46 mouse cellular contexts compared by ENCODE assay signal in the genomic region with DNA sequence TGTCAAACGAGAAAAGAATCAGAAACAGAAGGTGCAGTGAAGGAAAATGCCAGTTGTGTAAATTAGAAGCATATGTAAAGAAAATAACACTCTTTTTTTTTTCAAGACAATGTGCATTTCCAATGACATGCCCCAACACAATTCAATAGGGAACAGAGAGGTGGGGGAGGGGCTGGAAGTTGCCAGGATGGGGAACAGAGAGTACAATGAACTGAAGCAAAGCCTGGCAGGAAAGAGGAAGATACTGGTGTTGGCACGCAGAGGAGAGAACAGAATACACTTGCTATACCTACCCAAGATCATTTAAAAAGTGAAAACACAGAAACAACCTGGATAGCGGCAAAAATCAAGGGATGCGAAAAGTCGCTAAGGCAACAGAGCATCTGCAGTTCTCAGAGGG. TPM values are rescaled to one million over a fixed set of nuclear protein-coding genes. Genes with fewer than 3 reads are reported as not detected.
"Had no signal": no experiment of that assay in that cellular context is flagged by ENCODE, and none has a peak within 500 bp of the region (broad histone marks: within the 10 kb centered on the region; RNA-seq: fewer than 3 reads in every experiment).

No protein-coding gene starts in this region.

- H3K27me3 ChIP-seq: limb, embryonic 15.5 days; lung, embryonic 15.5 days; midbrain, embryonic 15.5 days had no signal

- H3K27ac ChIP-seq: left cerebral cortex, adult 2 months; limb, embryonic 10.5 days; limb, embryonic 12.5 days; limb, embryonic 13.5 days; limb, embryonic 15.5 days; liver, embryonic 12.5 days; liver, embryonic 13.5 days; liver, embryonic 14.5 days; liver, embryonic 15.5 days; lung, embryonic 15.5 days; macrophage; midbrain, embryonic 10.5 days; midbrain, embryonic 12.5 days; midbrain, embryonic 13.5 days; midbrain, embryonic 15.5 days had no signal

- H3K4me1 ChIP-seq: limb, embryonic 12.5 days; limb, embryonic 15.5 days; liver, embryonic 12.5 days; liver, embryonic 13.5 days; liver, embryonic 15.5 days; lung, embryonic 15.5 days; megakaryocyte, embryonic 14.5 days; midbrain, embryonic 12.5 days; midbrain, embryonic 15.5 days had no signal

- H3K4me3 ChIP-seq: left cerebral cortex, adult 2 months; limb, embryonic 10.5 days; limb, embryonic 12.5 days; limb, embryonic 13.5 days; limb, embryonic 15.5 days; liver, embryonic 12.5 days; liver, embryonic 13.5 days; liver, embryonic 15.5 days; lung, embryonic 15.5 days; megakaryocyte, embryonic 14.5 days; midbrain, embryonic 10.5 days; midbrain, embryonic 12.5 days; midbrain, embryonic 13.5 days; midbrain, embryonic 15.5 days; myocyte had no signal

- ATAC-seq: liver, embryonic 12.5 days; liver, postnatal 0 days; lung, postnatal 0 days; midbrain, embryonic 13.5 days; midbrain, embryonic 15.5 days; midbrain, embryonic 16.5 days had no signal

- DNase-seq: left cerebral cortex, postnatal 4 days; liver; liver, embryonic 13.5 days; liver, postnatal 0 days; lung, adult 18-20 months; lung, adult 2 months; lung, embryonic 14.5 days; lung, postnatal 10 days; lung, postnatal 14 days; lung, postnatal 36 days; lung, postnatal 4 days; midbrain, embryonic 14.5 days had no signal

- H3K36me3 ChIP-seq: limb, embryonic 10.5 days; limb, embryonic 12.5 days; limb, embryonic 13.5 days; limb, embryonic 15.5 days; liver, embryonic 12.5 days; liver, embryonic 13.5 days; liver, embryonic 15.5 days; lung, embryonic 15.5 days; midbrain, embryonic 10.5 days; midbrain, embryonic 12.5 days; midbrain, embryonic 13.5 days; midbrain, embryonic 15.5 days had no signal

RNA-seq across cellular contexts. Expression of gene Gm12830, which starts 41.6 kb away (rescaled TPM):
- total RNA-seq: left cerebral cortex, adult 18-20 months; left cerebral cortex, adult 2 months; left cerebral cortex, adult 8-10 months; left cerebral cortex, postnatal 10 days; left cerebral cortex, postnatal 14 days; left cerebral cortex, postnatal 25 days; left cerebral cortex, postnatal 36 days; left cerebral cortex, postnatal 4 days; liver, adult 2 months; megakaryocyte-erythroid progenitor cell, adult 5-6 weeks; midbrain, postnatal 0 days; monocyte, adult 5-6 weeks had no signal
- polyA plus RNA-seq: limb, embryonic 10.5 days; limb, embryonic 11.5 days; limb, embryonic 12.5 days; limb, embryonic 13.5 days; limb, embryonic 14.5 days; limb, embryonic 15.5 days; liver, adult 2 months; liver, embryonic 11.5 days; liver, embryonic 12.5 days; liver, embryonic 13.5 days; liver, embryonic 14.5 days; liver, embryonic 15.5 days; liver, embryonic 16.5 days; liver, postnatal 0 days; lung, adult 2 months; lung, embryonic 14.5 days; lung, embryonic 15.5 days; lung, embryonic 16.5 days; lung, postnatal 0 days; macrophage; midbrain, embryonic 10.5 days; midbrain, embryonic 11.5 days; midbrain, embryonic 12.5 days; midbrain, embryonic 14.5 days; midbrain, embryonic 15.5 days; midbrain, embryonic 16.5 days; myocyte had no signal

RNA-seq across cellular contexts. Expression of gene Foxd2, which starts 45.5 kb away (rescaled TPM):
- polyA plus RNA-seq: liver, embryonic 13.5 days; liver, embryonic 15.5 days; liver, embryonic 16.5 days; liver, postnatal 0 days had no signal
